Mouse (Mus musculus) spleen, adult 2 months (tissue): ENCODE results near the gene Pycard. TPM values are rescaled to one million over a fixed set of nuclear protein-coding genes. Genes with fewer than 3 reads are reported as not detected.
"Not testable (repeated sequence)": the region's sequence is repeated elsewhere in the genome, so short reads cannot be mapped to it uniquely, and the experiment has no call there.

Experiments
- DNase-seq, 2 experiments: peaks; one replicate each; pipeline versions ENCODE4 v3.0.0 to v3.0.0-alpha.2; 2012 to 2021; ENCODE audit warnings: low spot score in 2 of 2, low read depth in 1 of 2
- H3K27ac ChIP-seq: fragments of 200-500 bp; 2 replicates; pipeline ENCODE4 v1.5.1; 2012; ENCODE audit warnings: low read length, inconsistent platforms; ENCODE audit not compliant: insufficient read depth
- H3K27me3 ChIP-seq: fragments of 200-500 bp; 2 replicates; pipeline ENCODE4 v1.6.1; 2012; ENCODE audit warnings: mild to moderate bottlenecking, moderate library complexity, low read length, inconsistent platforms; ENCODE audit not compliant: control insufficient read depth, insufficient read depth
- H3K36me3 ChIP-seq: fragments of 200-500 bp; 2 replicates; pipeline ENCODE4 v1.6.1; 2012; ENCODE audit warnings: mild to moderate bottlenecking, low read length, inconsistent platforms; ENCODE audit not compliant: control insufficient read depth, insufficient read depth
- H3K4me1 ChIP-seq: fragments of 200-500 bp; 2 replicates; pipeline ENCODE4 v1.6.1; 2011; ENCODE audit warnings: inconsistent platforms; ENCODE audit not compliant: control insufficient read depth, insufficient read depth, insufficient read length
- H3K4me3 ChIP-seq: fragments of 200-500 bp; 2 replicates; pipeline ENCODE4 v1.5.1; 2011; ENCODE audit warnings: mild to moderate bottlenecking, inconsistent platforms; ENCODE audit not compliant: insufficient read depth, insufficient read length; ENCODE audit errors: extremely low read depth
- CTCF ChIP-seq: fragments of 200-500 bp; IDR thresholded peaks from 2 replicates; pipeline ENCODE4 v1.5.1; 2011; ENCODE audit warnings: mild to moderate bottlenecking, inconsistent platforms; ENCODE audit not compliant: insufficient read depth, insufficient read length, insufficient replicate concordance; ENCODE audit errors: extremely low read depth
- POLR2A ChIP-seq: fragments of 200-500 bp; IDR thresholded peaks from 2 replicates; pipeline ENCODE4 v1.6.1; 2011; ENCODE audit warnings: low read depth, low read length, inconsistent platforms
- WGBS: fragments of 180-500 bp; shearing (Covaris S2); methylation state at CpG from one replicate; pipeline ENCODE4 v1.1.7; 2018; 5-methylcytosine and 5-hydroxymethylcytosine counted together
- polyA plus RNA-seq: library from polyadenylated mRNA; depleted of rRNA; stranded (reverse); fragments of >200 nt; gene quantifications from 2 replicates; pipeline ENCODE4 v1.2.3, GENCODE M21; 2012; rRNA removed

Gene Pycard
- polyA plus RNA-seq = 98.6 and 100 TPM in 2 replicates

DNA sequence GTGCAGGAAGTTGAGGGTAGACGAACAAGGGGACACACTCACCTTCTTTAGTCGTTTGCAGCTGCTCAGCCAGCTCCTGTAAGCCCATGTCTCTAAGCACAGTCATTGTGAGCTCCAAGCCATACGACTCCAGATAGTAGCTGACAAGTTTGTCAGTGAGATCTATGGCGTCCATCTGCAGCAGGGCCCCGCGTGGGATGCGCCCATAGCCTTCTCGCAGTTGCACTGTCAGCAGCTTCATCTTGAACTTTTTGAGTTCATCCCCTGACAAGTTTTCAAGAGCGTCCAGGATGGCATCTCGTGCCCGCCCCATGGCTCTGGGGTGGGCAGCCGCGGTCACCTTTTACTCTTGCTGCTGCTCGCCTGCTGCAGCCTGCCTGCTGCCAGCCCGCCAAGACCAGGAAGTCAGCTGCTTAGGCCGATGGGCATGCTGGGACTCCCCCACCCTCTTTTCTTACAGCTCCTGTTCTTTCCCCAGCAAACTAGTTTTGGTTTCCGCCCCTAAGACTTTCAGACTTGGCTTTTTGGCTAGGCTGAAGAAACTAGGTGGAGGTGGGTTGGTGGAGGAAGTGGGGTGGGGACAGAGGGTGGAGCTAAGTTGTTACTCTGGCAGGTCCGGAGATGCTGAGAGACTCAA is at the start of gene Pycard:
Gene Pycard (minus strand): TSS at position 527 of the 637 bp plus-strand sequence.
- Histone ChIP-seq H3K27ac (peak within 1 kb of the TSS; percentile 80), H3K36me3 (peaks cover 8% of the 10 kb centered on the region), H3K27me3 (no peaks in the 10 kb centered on the region), H3K4me3 (peak within 1 kb of the TSS; percentile 74), H3K4me1 (peaks cover 5% of the 10 kb centered on the region; the same call in 1 of the 2 replicates)
- DNase-seq = peak; percentile 68 to 70
- under 1% methylated on average over 18 of the region's 18 CpGs for WGBS
- TF ChIP-seq CTCF = no peak
- no peak for TF ChIP-seq POLR2A

DNA sequence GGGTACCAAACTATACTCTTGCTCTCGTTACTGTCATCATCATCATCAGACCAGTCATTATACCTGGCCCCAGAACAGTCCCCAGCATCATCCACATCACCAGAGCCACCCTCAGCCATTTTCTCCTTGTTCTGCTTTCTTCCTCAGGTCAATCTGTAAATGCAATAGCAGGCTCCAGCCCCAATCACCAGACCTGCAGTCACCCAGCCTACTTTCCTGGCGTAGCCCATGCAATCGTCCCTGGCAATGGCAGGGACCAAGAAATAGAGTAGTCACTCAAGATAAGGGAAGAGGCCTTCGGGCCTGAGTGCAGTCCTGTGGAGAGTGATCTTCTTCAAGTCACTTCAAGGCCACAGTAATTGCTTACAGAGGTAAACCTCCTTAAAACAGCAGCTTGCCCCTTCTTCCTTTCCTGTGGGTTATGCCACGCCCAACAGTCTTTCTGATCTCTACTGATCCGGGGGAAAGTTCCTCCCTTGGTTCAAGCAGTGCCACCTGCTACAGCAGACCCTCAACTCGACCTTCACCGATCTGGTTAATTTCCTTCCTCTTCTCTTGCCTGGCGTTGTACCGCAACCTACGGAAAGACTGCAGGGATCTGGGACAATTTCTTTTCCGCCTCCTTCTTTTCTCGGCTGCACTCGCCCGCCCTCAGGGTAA is 48.6 kb upstream of the Pycard start:
- not testable (repeated sequence) for DNase-seq, H3K4me1 ChIP-seq, H3K36me3 ChIP-seq, H3K27ac ChIP-seq, H3K4me3 ChIP-seq, H3K27me3 ChIP-seq
- WGBS = 15% methylated on average over 15 of the region's 15 CpGs

DNA sequence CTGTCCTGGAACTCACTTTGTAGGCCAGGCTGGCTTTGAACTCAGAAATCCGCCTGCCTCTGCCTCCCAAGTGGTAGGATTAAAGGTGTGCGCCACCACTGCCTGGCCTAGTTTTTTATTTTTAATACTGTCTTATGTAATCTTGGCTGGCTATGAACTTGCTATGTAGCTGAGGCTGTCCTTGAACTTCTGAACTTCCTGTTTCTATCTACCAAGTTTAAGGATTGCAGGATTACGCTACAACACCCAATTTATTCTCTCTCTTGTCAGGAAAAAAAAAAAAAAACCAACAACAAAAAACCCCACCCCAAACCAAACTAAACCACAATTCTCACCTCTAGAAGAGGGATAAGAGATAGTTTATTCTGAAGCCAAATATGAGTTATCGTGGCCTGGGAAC is 39.9 kb upstream of the Pycard start:
- Histone ChIP-seq H3K36me3 (no peaks in the 10 kb centered on the region), H3K4me3 (no peak overlapping the region), H3K27ac (no peak overlapping the region), H3K4me1 (peaks cover 3% of the 10 kb centered on the region; the same call in 1 of the 2 replicates), H3K27me3 (no peaks in the 10 kb centered on the region)
- TF ChIP-seq CTCF (no peak), POLR2A (no peak)
- 83% methylated on average over 4 of the region's 4 CpGs for WGBS
- no peak for DNase-seq

- no peaks in the 10 kb centered on the region for H3K36me3 ChIP-seq
- peaks cover 3% of the 10 kb centered on the region; the same call in 1 of the 2 replicates for H3K4me1 ChIP-seq
- DNase-seq = no peak
- H3K27me3 ChIP-seq = no peaks in the 10 kb centered on the region
- H3K4me3 ChIP-seq = no peak overlapping the region
- TF ChIP-seq CTCF (no peak), POLR2A (no peak)
- 93% methylated on average over 3 of the region's 3 CpGs for WGBS
- H3K27ac ChIP-seq = no peak overlapping the region
These were observed 39.3 kb upstream of the Pycard start for GRCm38 (mm10) chr7:128032989-128033293.

DNA sequence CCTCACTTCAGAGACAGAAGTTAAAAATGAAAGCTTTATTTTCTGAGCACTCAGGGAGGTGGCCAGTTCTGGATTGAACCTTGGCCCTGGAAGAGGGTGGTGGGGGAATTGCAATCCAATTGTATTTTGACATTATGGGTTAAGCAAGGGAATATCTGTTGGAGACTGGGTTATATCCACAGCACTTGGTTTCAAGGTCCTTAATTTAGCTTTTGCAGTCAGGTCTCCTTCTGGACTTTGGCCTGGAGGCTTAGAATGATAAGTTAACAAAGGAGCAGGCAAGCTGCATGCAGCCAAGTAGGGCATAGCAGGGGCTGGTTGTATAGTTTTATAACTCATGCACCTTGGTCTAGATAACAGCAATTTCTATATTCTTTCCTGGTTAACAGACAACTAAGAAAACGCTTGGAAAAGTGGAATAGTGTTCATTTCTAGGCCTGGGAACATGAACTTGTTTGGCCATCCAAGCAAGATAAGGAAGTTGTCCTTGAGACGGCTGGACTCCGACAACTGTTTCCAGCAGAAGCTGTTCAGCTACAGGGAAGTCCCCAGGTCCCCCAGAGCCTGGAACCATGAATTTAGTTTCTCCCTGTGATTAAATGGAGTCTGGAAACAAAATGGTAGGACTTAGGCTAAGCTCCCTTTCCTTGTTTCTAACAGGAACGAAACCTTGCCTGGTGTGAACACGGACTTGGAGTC is 38.8 kb upstream of the Pycard start:
- DNase-seq = no peak
- WGBS = 88% methylated on average over 5 of the region's 5 CpGs
- Histone ChIP-seq H3K27ac (no peak overlapping the region), H3K36me3 (no peaks in the 10 kb centered on the region), H3K27me3 (no peaks in the 10 kb centered on the region), H3K4me3 (no peak overlapping the region), H3K4me1 (peaks cover 3% of the 10 kb centered on the region; the same call in 1 of the 2 replicates)
- TF ChIP-seq CTCF = no peak
- no peak for TF ChIP-seq POLR2A

DNA sequence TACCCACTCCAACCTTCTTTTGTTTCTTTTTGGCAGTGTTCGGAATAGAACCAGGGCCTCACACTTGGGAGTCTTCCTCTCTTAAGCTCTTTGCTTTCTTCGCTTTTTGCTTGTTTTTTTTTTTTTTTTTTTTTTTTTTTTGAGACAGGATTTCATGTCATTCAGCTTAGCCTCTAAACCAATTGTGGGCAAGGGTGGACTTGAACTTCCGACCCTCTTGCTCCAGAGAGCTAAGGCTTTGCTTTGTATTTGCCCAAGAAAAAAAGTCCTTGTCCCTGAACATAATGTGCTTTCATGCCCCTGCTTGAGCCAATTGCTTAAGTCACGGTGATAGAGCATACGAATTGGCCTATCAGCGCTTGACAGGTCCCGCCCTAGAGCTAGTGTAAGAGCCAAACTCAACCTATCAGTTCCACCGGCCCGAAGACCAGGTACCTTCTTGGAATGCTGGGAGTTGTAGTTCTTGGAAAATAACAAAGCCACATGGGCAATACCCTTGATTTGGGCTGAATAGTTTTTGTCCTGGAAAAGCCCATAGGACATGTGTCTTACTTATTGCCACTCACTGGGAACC is 37.8 kb upstream of the Pycard start:
- 90% methylated on average over 9 of the region's 9 CpGs for WGBS
- no peak overlapping the region for H3K27ac ChIP-seq

More for the DNA sequence above, 37.8 kb upstream of the Pycard start:
- Histone ChIP-seq H3K36me3 (no peaks in the 10 kb centered on the region), H3K4me1 (peaks cover 3% of the 10 kb centered on the region; the same call in 1 of the 2 replicates), H3K4me3 (no peak overlapping the region), H3K27me3 (no peaks in the 10 kb centered on the region)
- no peak for DNase-seq
- TF ChIP-seq CTCF = no peak
- TF ChIP-seq POLR2A = no peak
